Mouse (Mus musculus): Measurements from ENCODE around the gene Noc3l.

Gene Noc3l

GRCm38 (mm10) chr19:38818766-38819426 is at the start of gene Noc3l:
Gene Noc3l (minus strand): TSS chr19:38819237.
- peak; percentile 70 for DNase-seq (ENCODE audit: low read depth, low spot score)

DNA sequence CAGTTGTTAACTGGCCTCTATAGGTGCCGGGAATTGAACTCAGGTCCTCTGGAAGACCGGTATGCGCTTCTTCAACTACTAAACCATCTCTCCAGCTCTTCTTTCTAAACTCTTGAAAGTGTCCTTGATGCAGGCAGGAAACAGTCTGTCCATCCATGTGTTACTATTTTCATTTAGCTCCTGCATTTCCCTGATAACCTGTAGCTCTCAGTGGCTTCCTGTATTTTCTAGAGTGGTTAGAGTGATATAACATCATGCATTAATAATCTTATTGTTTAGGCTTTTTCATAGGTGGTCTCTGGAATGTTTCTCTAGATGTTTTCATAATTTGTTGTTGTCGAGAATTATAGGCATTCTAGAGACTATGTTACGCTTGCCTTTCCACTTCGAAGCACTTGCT is 43.5 kb upstream of the Noc3l start:
- no peak for DNase-seq (ENCODE audit: low read depth, low spot score)

- no peak for DNase-seq (ENCODE audit: low read depth, low spot score)
These were observed 39.2 kb upstream of the Noc3l start for GRCm38 (mm10) chr19:38858224-38858623.

- no peak for DNase-seq (ENCODE audit: low read depth, low spot score)
These were observed 27.3 kb upstream of the Noc3l start for GRCm38 (mm10) chr19:38846373-38846772.

GRCm38 (mm10) chr19:38844817-38845216 is 25.8 kb upstream of the Noc3l start:
- DNase-seq (ENCODE audit: low read depth, low spot score), result no peak

DNA sequence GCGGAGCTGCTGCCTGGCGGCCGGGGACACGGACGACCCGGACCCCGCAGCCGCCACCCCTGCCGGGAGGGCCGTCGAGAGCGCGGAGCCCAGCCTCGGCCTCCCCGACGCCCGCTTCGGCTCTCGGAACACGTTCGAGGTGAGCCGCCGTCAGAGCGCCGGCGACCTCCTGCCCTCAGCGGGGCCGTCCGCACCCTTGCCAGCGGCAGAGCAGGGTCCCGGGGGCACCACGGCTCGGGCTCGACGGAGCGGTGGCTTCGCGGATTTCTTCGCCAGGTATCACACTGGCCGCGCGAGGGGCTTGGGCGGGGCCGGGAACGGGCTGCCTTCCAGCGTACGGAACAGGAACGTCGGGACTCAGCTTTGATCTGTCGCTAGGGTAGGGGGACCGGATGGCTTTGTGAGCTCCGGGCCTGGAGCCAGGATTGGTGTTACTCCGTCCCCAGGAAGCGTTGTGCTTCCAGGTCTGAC is 18.2 kb upstream of the Noc3l start:
- DNase-seq (ENCODE audit: low read depth, low spot score), result no peak

DNA sequence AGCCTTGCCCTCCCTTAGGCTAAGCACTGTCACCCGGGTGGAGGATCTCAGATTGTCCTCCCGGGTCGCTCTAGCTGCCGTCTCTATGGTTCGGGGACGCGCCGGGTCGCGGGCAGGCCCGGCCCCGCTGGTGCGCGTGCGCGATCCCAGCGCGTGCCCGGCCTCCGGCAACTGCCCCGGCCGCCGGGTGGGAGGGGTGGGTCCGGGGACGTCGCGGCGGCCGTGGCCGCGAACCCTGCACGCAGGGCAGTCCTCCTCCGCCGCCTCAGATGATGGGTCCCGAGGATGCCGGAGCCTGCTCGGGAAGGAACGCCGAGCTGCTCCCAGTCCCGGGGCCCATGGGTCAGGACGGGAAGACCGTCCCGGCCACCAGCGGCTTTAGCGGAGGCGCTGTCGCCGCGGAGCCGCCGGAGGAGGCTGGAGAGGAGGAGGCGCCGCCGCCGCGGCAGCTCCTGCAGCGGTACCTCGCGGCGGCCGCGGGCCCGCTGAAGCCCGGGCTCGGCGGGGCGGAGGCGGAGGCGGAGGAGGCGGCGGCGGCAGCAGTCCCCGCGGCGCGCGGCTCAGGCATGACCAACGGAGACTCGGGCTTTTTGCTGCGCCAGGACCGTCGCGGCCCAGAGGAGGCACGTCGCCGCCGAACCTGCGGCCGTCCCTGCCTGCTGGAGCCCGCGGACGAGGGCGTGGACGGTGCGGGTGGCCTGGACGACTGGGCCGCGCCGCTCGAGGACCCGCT is 17.6 kb upstream of the Noc3l start, which contains the start of gene Tbc1d12:
Tbc1d12 (plus strand) TSS at position 142 of the 733 bp plus-strand sequence.
- DNase-seq (ENCODE audit: low read depth, low spot score), result peak; percentile 76

- DNase-seq (ENCODE audit: low read depth, low spot score), result no peak
These were observed 17.0 kb upstream of the Noc3l start for GRCm38 (mm10) chr19:38836084-38836437.

- DNase-seq (ENCODE audit: low read depth, low spot score), result no peak
These were observed 14.2 kb upstream of the Noc3l start for GRCm38 (mm10) chr19:38833224-38833623.

GRCm38 (mm10) chr19:38820186-38820804 is 1.3 kb upstream of the Noc3l start:
- DNase-seq (ENCODE audit: low read depth, low spot score), result no peak

DNA sequence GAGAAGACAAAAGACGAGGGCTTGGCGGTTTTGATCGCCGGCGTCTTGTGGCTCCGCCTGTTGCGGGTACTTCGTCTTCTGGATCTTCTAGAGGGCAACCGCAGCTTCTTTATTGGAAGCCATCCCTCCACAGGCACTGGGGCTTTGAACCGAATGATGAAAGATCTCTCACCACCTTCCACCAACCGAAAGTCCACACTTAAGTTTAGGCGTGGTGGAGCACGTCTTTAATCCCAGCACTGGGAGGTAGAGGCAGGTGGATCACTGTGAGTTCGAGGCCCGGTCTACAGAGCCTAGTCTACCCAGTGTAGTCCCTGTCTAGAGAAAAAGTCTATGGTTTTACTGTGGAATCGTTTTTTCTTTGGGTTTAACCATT is 378 bp upstream of the Noc3l start:
- no peak for DNase-seq (ENCODE audit: low read depth, low spot score)

DNA sequence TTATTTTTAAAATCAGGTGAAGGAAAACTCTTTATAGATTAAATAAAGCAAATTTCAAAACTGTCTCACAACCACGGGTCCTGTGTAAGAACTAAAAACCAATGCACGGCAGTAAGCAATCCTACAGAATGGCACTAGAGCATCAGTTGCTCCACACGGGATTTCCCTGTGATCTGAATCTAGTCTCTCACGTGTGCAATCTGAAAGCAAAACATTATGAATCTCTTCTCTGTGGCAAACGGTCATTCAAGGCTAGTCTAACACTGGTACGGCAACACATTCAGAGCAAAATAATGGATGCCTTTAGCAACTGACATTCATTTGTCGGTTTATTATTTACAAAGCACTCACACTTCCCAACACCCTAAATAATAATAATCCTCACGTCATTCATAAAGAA is 846 bp downstream of the Noc3l start:
- DNase-seq (ENCODE audit: low read depth, low spot score), result no peak

GRCm38 (mm10) chr19:38798801-38799200 is 20.2 kb downstream of the Noc3l start:
- DNase-seq (ENCODE audit: low read depth, low spot score), result no peak

- DNase-seq (ENCODE audit: low read depth, low spot score), result no peak
These were observed 20.7 kb downstream of the Noc3l start for GRCm38 (mm10) chr19:38798291-38798690.

GRCm38 (mm10) chr19:38796546-38796945 is 22.5 kb downstream of the Noc3l start:
- DNase-seq (ENCODE audit: low read depth, low spot score), result no peak

GRCm38 (mm10) chr19:38793563-38794045 is 25.4 kb downstream of the Noc3l start:
- DNase-seq (ENCODE audit: low read depth, low spot score), result no peak

GRCm38 (mm10) chr19:38787756-38788155 is 31.3 kb downstream of the Noc3l start:
- DNase-seq (ENCODE audit: low read depth, low spot score), result no peak

- DNase-seq (ENCODE audit: low read depth, low spot score), result no peak
These were observed 35.5 kb downstream of the Noc3l start for GRCm38 (mm10) chr19:38783542-38783941.

DNA sequence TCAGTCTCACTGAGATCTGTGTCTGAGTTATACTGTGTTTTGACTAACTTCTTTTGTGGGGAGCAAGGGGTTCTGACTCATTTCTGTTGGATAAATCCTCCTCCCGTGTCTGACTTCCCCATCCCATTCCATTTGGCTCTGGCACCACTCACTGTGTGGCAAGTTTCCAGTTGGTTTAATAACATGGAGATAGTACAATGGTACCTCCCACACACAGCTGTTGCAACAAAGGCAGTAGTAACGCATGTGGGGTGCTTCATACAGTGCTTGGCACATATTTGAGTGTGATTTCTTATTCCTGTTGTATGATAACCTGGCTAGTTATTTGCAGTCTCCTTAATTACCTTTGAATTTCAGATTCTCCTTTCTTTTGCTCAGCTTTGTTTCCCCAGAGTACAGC is 40.2 kb downstream of the Noc3l start:
- no peak for DNase-seq (ENCODE audit: low read depth, low spot score)

DNA sequence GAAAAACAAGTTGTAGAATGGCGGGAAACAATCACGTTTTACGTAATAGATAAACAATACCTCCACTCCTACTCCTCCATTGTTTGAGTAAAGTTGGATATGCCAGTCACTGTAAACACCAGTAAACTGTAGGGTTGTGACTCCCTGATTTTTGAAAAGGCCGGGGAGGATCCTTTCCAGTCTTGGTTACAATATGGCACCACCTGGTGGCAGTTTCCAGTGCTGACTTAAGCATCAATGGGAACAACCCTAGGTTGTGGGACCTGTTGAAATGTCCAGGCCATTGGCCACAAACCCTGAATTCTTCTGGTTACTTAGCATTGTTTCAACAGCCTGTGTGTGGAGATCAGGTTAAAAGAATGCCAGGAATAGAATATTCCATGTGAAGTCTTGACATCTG is 43.5 kb downstream of the Noc3l start:
- peak; percentile 16 for DNase-seq (ENCODE audit: low read depth, low spot score)

DNA sequence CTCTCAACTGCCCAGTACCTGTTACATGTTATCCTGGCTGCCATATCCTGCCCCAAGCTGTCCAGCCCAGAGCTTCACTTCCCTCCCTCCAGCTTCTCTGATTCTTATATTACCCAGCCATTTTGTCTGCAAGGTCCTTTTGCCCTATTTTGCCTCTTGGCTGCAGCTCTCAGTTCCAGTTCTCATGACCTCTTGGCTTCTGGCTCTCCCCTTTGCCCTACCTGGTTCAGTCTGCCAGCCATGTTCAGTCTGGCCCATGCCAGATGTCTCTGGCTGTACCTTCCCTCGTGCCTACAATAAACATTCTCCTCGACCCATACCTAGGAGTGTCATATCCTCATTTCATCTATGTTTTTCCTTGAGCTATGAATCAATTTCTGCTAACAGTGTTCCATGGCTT is 52.7 kb downstream of the Noc3l start:
- no peak for DNase-seq (ENCODE audit: low read depth, low spot score)

DNA sequence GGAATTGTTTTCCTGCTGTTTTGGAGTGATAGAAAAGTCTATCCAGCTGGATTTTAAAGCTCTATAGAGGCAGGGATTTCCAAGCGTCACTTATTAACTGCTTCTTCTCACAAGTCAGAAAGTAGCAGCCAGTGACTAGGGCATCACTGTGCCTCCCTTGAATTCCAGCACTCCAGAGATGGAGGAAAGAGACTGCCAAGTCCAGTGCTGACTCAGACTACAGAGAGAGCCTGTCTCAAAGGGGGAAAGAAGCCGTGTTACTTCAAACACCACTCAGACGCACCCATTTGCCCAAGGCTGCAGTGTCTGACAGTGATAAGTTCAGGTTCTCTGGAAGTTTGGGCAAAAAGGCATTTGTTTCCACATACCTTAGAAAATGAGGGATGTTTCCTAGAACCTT is 58.6 kb downstream of the Noc3l start:
- DNase-seq (ENCODE audit: low read depth, low spot score), result no peak
